ENCODE assay signal across 26 mouse cellular contexts in the genomic region with DNA sequence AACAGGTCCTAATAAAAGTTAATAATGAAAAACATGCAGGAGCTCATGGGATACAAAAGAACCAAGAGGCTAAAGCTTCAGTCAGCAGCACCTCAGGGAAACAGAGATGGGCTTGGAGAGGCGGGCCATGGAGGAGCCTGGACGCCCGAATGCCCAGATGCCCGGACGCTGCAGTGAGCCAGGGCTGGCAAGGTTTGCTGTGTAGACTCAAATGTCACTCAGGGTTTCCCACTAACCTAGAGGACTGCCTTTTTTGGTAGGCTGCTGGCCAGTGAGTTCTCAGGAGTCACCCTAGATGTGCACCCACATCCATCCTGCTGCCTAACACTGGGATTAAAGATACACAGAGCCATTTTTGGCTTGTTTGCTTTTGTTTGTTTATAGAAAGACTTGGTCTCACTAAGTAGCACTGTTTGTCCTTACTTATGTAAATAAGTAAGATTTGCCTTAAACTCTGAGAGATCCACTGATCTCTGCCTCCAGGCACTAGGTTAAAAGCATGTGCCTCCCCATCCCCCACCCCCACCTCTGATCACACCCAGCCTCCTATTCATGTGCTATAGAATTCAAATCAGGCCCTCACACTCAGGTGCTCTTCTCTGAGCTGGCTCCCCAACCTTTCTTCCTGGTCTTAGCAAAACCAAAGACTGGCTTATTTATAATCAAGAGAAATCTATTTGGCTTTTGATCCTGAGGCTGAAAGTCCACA.
A peak's percentile ranks its signal among the peaks of the same experiment; 100 is the strongest.
DNase-seq lines count a peak whose midpoint lies in the region; ATAC-seq lines count a peak whose summit lies in the region.
"Had no signal": no experiment of that assay in that cellular context is flagged by ENCODE, and none has a peak within 500 bp of the region (broad histone marks: within the 10 kb centered on the region; RNA-seq: fewer than 3 reads in every experiment).

No protein-coding gene starts in this region.

- no peak overlapping the region for H3K9ac ChIP-seq in midbrain, embryonic 11.5 days (ENCODE audit: low read length)
- H3K9ac ChIP-seq in midbrain, embryonic 13.5 days (replicated peaks) = no peak overlapping the region
- H3K9ac ChIP-seq: embryonic facial prominence, embryonic 15.5 days; hindbrain, embryonic 15.5 days; intestine, embryonic 15.5 days; midbrain, embryonic 12.5 days; neural tube, embryonic 12.5 days had no signal

- no peak overlapping the region for H3K4me3 ChIP-seq in midbrain, embryonic 11.5 days (ENCODE audit: low read depth, low read length)
- H3K4me3 ChIP-seq in midbrain, embryonic 13.5 days (replicated peaks) = no peak overlapping the region
- H3K4me3 ChIP-seq: embryonic facial prominence, embryonic 15.5 days; forebrain, embryonic 10.5 days; hindbrain, embryonic 15.5 days; intestine, embryonic 15.5 days; midbrain, embryonic 12.5 days; neural tube, embryonic 12.5 days had no signal

- H3K36me3 ChIP-seq in midbrain, embryonic 11.5 days (ENCODE audit: control insufficient read depth, insufficient read depth, low read length) = no peaks in the 10 kb centered on the region
- no peaks in the 10 kb centered on the region for H3K36me3 ChIP-seq in midbrain, embryonic 13.5 days
- H3K36me3 ChIP-seq: embryonic facial prominence, embryonic 15.5 days; forebrain, embryonic 10.5 days; G1E; hindbrain, embryonic 15.5 days; intestine, embryonic 15.5 days; midbrain, embryonic 12.5 days; neural tube, embryonic 12.5 days had no signal

- H3K4me1 ChIP-seq in midbrain, embryonic 11.5 days (ENCODE audit: control insufficient read depth, insufficient read depth, low read length) = peaks cover 6% of the 10 kb centered on the region; the same call in 1 of the 2 replicates
- peaks cover 13% of the 10 kb centered on the region for H3K4me1 ChIP-seq in midbrain, embryonic 13.5 days (replicated peaks)
- H3K4me1 ChIP-seq: hindbrain, embryonic 15.5 days; intestine, embryonic 15.5 days; neural tube, embryonic 12.5 days had no signal

- no peak overlapping the region for H3K4me2 ChIP-seq in midbrain, embryonic 11.5 days
- no peak overlapping the region for H3K4me2 ChIP-seq in midbrain, embryonic 13.5 days (replicated peaks)
- H3K4me2 ChIP-seq: embryonic facial prominence, embryonic 15.5 days; hindbrain, embryonic 15.5 days; intestine, embryonic 15.5 days; midbrain, embryonic 12.5 days; neural tube, embryonic 12.5 days had no signal

- H3K27ac ChIP-seq in midbrain, embryonic 11.5 days (ENCODE audit: low read depth, low read length) = no peak overlapping the region
- no peak overlapping the region for H3K27ac ChIP-seq in midbrain, embryonic 13.5 days
- H3K27ac ChIP-seq: embryonic facial prominence, embryonic 15.5 days; forebrain, embryonic 10.5 days; hindbrain, embryonic 15.5 days; intestine, embryonic 15.5 days; macrophage; midbrain, embryonic 12.5 days; neural tube, embryonic 12.5 days had no signal

- no peaks in the 10 kb centered on the region for H3K27me3 ChIP-seq in midbrain, embryonic 11.5 days (ENCODE audit: control insufficient read depth, insufficient read depth, low read length)
- peaks cover 5% of the 10 kb centered on the region; the same call in 1 of the 2 replicates for H3K27me3 ChIP-seq in midbrain, embryonic 13.5 days
- H3K27me3 ChIP-seq: embryonic facial prominence, embryonic 15.5 days; hindbrain, embryonic 15.5 days; intestine, embryonic 15.5 days; neural tube, embryonic 12.5 days had no signal

- WGBS in midbrain, embryonic 11.5 days = 88% methylated on average over 5 of the region's 5 CpGs
- 97% methylated on average over 5 of the region's 5 CpGs for WGBS in midbrain, embryonic 13.5 days

- peak; percentile 39 for DNase-seq in midbrain, embryonic 11.5 days (ENCODE audit: low spot score, missing footprints)
- DNase-seq in gastrocnemius, adult 8-10 months (ENCODE audit: low spot score in 2 of 2) = peak; percentile 12 to 57
- DNase-seq in lung, postnatal 36 days = peak; percentile 44
- no peak for DNase-seq in cerebellum, postnatal 10 days
- no peak for DNase-seq in thymus, postnatal 14 days
- DNase-seq in left cerebral cortex, postnatal 14 days (ENCODE audit: low spot score in 2 of 2) = no peak
- DNase-seq: adrenal gland, postnatal 25 days; cerebellum, adult 11 months; embryo, embryonic 11 days; heart, postnatal 36 days; kidney, adult 9 months; kidney, postnatal 25 days; left cerebral cortex, postnatal 4 days; liver; right cerebral cortex, adult 18-20 months; spleen, adult 18-20 months; thymus, adult 18-20 months had no signal

- intact Hi-C loops in left cerebral cortex, postnatal 14 days (cut with DNase I) = no loop called here

- no peak for ATAC-seq in midbrain, embryonic 11.5 days (ENCODE audit: low FRiP score)
- ATAC-seq in midbrain, embryonic 13.5 days = no peak
- ATAC-seq: intestine, embryonic 15.5 days had no signal

- H3K9me3 ChIP-seq in midbrain, embryonic 11.5 days (ENCODE audit: control insufficient read depth, low read length) = peaks cover 4% of the 10 kb centered on the region; the same call in 1 of the 2 replicates
- peaks cover 12% of the 10 kb centered on the region; the same call in 1 of the 2 replicates for H3K9me3 ChIP-seq in midbrain, embryonic 13.5 days
- H3K9me3 ChIP-seq: G1E; hindbrain, embryonic 15.5 days had no signal

Comparison
In these comparisons a context has a peak if more than half of its experiments do, and no peak if none do; other contexts are left out.
1. DNase-seq: peak in midbrain, embryonic 11.5 days (single experiment), gastrocnemius, adult 8-10 months (2 of 2) and lung, postnatal 36 days (single experiment); none in cerebellum, postnatal 10 days (0 of 2), thymus, postnatal 14 days (single experiment) and left cerebral cortex, postnatal 14 days (0 of 2).